Mouse (Mus musculus): ENCODE data around the gene Stard3.

Stard3 gene

DNA sequence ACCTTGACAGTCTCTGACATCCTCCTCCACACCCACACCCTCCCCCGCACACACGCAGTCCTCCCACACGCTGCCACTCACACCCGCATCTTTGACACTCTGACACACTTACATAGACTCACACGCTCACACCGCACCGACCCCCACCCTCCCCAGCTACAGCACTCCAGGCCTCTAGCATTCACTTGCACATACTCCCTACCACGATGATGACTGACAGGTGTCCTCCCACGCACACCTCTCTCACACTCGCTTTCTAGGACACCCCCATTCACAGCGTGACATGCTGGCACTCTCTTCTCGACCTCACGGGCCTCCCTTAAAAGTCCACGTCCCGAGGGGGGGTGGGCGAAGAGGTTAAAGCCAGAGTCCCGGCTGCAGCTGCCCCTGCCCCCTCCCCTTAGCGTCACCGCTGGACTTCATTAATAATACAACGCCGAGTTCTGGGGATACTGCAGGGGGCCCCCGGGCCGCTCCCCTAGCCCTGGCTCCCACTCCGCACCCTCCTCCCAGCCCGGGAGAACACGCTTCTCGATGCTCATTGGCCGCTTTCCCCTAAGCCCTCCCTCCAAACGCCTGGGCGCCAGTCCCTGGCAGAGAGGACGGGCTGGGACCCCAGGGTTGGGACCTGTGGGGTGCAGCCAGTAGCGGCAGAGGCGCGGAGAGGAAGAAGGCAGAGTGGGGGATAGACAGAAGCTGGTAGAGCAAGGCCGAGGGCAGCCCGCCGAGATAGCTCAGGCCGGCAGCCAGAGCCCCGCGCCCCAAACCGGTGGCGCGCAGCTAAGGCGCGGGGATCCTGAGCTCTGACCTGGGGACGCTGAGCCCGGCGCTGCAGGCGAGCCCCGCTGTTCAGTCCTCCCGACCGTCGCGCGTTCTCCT, 9.8 kb upstream of the Stard3 start, which contains the start of gene Ppp1r1b:
Gene Ppp1r1b, plus strand, starts transcription at position 322 of the 879 bp plus-strand sequence.
- peak; percentile 88 for DNase-seq

DNA sequence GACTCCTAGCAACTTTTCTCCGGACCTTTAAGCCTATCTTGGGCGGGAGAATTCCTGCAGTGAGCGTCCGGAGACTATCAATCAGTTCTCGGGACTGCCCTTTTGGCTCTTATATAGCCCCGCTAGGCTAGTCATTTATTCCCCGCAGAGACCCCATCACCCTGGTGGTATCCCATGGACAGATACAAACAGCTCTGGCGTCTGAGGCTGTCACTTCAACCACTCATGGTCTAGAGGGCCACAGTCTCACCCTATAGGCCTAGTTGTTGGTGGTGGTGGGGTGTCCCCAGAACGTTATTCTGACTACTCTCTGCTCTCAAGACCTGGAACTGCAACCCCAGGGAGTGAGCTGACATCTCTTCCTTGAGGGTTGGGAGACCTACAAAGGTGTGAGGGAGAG, 8.9 kb upstream of the Stard3 start:
- no peak for DNase-seq

DNA sequence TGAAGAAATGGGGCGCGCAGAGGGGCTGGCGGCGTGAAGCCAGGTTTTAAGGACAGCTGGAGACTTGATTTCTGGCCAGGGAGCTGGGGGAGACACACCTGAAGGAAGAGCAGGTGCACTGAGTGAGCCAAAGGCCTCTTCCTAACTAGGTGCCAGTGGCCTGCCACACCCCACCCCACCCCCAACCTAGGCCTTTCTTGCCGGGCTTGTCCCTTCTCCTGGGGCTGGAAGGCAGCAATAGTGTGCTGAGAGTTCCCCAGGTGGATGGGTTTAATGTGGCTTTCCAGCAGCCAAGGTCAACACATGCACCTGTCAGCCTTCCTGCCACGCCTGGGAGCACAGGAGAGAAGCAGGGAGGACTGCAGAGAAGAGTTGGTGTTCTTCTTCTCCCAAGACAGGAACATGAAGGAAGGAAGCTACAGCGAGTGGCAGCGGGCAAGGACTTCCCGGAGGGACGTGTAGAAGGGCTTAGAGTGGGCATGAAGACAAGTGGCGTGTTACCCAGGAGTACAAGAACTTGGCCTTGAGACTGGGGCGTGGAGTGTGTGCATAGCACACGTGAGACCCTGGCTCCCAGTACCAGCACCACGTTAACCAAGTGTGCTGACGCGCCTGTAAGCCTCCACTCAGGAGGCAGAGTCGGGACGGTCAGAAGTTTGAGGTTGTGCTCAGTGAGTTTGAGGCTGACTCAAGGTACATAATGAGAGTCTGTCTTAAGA, 5.7 kb upstream of the Stard3 start:
- DNase-seq: no peak

DNA sequence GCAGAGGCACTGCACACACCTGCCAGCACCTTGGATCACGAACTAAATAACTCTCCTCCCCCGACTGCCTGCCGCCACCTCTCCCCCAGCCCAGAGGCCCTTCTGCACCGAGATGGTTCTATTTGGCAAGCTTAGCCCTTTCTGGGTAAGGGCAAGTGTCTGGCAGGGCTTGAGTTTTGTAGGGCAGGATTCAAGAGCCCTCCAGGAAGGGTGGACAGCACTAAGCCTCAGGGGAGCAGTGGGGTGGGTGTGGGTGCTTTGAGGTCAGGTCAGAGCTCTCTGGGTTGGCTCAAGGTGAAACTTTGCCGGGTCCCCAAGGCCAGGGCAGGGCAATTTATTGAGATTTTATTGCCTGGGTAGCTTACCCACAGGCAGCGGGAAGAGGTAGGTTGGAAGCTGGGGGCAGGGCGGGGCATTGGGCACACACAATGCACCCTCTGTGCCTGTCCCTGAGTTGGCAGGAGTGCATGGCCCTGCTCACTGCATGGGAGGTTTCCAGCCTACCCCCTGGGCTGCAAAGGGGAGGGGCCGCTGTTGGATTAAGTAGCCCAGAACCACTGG, 4.4 kb upstream of the Stard3 start:
- peak; percentile 73 for DNase-seq

DNA sequence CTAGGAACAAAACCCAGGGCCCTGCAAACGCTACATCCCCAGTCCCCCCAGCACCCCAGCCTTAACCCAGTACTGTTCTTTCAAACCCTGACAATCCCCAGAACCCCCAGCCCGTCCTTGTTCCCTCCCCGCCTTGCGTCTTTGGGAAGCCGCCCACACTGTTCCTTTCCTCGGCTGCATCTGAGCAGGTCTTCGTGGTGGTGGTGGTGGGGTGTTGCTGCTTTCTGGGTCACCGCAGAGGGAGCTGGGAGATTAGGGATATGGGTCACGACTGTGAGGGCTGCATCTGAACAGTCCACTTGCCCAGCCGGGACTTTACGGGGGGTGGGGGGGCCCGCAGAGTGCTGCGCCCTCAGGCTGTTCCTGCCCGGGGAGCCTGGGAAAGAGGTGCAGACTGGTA, 3.7 kb upstream of the Stard3 start:
- peak; percentile 80 for DNase-seq

DNA sequence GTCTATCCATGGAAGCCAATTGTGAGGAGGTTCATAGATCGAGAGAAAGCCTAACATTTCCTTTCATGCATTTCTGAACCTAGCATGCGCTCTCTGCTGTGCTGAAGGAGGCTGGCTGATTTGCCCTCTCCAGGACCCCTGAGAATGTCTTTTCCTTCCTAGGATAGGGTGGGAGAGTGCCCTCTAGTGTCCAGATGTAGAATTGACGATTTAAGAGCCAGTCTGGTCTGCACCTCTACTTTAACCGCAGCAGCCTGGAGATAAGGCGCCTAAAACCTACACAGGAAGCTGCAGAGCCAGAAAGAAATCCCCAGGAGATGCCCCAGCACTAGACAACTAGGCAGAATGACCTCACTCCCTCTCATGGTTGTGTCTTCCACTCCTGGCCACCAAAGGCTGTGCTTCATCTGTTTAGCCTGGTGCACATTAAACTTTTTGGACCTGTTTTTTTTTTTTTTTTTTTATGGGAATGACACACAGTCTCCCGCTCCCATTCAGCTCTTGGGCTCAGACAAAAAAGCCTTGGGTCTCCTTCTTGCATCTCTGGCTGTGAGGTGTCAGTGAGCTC, 2.4 kb upstream of the Stard3 start:
- DNase-seq: peak; percentile 64

DNA sequence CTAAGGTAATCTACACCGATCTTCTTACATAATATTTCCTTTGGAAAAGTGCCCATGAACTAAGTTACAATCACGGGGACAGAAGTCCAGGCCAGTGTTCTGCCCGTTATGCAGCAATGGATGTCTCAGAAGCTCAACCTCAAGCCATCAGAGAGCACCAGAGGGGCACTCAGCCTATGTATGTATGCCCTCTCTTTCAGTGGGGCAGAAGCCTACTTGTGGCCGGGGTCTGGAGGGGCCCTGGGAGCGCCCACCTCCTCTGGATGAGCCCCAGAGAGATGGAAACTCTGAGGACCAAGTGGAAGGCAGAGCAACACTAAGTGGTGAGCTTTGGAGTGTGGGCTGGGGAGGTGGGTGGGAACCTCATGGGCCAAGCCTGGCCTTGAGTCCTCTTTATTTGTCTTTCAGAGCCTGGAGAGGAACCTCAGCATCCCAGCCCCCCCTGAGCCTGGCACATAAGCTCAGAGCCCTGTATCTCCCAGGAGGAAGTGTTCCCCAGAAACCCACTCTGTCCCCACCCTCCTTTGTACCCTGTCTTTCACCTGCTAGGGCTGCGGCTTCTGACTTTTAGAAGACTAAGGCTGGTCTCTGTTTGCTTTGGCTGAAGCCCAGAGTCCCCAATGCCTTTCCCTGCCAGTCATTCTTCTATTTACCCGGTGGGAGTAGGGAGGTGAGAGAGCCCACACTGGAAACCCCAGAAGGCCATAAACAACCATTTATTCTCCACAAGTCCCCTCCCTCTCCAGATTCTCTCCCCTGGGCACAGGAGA, 1.4 kb upstream of the Stard3 start:
- no peak for DNase-seq

DNA sequence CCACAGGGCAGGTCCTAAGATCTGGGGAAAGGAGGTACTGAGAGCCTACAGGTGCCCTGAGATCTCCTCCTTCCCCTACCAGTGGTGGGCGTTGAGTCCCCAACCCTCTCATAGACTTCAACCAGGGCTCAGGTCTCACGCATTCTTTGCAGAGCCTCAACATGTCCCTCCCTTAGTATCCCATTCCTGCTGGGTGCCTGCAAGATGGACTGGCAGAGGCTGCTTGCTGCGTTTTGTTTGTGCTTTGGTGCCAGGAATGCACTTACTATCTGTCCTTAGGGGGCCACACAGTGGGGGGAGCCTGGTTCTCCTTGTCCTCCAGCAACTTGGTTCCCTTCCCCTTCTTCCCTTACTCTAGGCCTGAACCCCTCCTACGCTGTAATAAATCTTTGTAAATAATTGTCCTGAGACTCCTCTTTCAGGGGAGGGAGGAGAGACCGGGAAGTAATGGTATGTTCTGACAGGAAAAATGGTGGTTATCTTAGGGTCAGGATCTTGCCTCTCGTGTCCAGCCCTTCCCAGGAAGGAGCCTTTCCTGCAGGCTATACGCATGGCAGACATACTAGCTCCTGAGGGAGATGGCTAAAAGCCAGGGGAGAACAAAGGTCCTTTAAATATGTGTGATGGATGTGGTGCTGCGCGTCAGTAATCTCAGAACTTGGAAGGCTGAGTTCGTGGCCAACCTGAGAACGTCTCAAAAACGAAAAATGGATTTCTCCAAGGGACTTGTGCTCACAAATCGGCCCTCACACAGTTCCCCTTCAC, 590 bp upstream of the Stard3 start:
- no peak for DNase-seq

DNA sequence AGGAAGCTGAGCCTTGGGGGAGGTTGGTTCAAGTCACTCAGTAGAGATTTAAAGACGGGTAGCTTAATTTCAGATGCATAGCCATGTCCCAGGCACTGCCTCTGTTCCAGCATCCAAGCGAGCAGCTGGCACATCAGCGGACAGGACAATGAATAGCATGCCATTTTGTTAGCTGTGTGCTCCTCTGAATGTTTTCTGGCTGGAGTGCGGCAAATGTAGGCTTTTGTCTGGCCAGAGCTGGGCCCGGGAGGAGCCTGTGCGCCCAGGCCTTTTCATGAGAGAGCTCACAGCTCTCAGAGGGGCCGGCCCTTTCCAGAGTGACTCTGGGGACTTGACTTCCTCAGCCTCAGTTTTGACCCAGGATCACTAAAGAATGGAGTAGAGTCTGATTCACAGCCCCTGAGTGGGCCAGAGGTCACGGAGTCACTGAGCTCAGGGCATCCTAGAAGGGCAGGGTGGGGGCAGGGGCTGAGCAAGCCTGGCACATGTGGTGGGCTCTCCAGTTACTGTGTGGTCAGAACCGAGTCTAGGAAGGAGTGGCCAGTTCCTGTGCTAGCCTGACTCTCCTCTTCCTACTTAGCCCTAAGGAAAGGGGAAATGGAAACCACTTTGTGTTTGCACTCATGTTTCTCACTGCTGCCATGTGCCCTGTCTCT, 2.8 kb downstream of the Stard3 start:
- no peak for DNase-seq

DNA sequence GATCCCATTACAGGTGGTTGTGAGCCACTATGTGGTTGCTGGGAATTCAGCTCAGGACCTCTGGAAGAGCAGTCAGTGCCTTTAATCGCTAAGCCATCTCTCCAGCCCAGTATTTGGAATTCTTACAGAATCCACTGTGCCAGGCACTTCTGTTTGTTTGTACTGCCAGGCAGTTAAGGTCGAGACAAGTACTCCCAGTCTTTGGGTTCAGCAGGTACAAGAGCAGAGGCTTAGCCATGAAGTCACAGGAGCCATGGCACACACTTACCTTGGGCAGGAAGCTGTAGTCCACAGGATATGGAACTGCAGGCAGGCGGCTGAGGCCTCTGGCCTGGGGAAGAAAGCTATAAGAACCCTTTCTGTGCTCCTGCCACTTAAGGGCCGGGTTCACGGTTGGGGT, 5.6 kb downstream of the Stard3 start:
- DNase-seq: no peak

DNA sequence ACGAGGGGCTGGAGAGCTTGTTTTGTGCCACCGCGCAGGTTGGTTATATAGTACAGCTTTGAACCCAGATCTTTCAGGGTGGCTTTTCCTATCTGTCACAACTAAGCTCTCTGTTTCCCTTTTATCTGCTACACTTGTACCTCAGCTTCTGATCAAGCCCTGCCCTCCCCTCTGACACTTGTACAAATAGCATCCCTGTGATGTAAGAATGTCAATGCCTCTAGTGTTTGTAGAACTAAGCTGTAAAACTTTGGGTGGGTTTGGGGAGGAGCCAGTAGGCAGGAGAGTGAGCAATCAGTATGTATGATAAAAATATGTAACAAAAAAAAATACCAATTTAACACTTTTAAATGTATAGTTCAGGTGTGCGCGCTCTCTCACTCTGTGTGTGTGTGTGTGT, 6.2 kb downstream of the Stard3 start:
- no peak for DNase-seq

DNA sequence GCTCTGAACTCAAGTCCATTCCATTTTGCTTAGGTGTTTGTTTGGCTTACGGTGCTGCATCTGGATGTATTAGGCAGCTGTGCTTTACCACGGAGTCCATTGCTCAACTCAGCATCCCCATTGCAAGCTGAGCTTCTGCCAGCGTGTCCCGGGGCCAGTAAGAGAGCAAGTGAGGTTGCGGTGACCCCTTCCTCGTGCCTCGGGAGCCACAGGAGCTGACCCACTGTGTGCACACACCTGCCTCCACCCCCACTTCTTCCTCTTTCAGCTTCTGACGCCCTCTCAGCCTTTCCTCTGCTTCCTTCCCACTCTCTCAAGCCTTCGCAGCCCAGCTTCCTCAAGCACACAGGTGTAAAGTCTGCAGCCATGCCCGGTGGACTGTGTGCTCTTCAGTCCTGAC, 8.1 kb downstream of the Stard3 start:
- no peak for DNase-seq

DNA sequence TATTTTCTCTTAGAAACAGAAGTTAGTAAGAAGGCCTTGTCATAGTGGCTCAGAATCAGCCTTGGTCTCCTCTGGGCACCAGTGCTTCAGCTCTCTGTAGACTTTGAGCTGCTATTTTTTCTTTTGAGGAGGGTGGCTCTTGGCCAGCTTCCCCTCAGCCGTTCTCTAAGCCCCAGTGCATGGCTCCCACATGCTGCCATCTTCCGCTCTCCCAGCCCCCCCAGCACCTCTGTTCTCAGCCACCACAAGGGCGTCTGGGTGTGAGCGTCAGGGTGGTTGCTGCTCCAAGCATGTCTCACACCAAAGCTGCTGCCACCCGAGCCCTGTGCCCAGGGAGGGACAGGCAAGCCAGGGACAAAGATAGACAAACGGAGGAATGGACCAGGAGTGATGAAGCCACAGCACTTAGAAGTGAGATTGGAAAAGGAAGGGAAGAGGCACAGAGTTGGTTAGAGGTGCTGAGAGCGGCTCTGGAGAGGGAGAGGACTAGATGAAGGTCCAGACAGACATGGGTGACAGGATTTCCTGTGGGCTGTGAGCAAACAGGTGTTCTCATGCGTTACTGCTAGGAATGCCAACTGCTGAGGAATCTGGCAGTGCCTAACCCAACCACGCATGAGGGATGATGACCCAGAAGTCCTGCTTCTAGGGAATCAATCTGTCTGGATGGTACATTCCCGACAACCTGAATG, 9.1 kb downstream of the Stard3 start:
- peak; percentile 73 for DNase-seq

DNA sequence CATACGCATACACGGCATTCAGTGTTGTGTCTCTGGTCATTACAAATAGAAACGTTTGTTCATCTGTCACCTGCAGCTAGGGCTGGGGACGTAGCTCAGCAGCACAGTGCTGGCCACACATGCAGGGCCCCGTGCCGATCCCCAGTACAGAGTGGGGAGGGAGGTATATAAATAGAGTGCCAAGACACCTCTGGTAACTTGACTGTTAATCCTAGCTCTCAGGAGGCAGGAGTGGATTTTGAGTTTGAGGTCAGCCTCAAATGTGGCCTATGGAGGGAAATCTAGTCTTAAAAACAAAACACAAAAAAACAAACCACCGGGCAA, 9.7 kb downstream of the Stard3 start:
- DNase-seq: no peak

DNA sequence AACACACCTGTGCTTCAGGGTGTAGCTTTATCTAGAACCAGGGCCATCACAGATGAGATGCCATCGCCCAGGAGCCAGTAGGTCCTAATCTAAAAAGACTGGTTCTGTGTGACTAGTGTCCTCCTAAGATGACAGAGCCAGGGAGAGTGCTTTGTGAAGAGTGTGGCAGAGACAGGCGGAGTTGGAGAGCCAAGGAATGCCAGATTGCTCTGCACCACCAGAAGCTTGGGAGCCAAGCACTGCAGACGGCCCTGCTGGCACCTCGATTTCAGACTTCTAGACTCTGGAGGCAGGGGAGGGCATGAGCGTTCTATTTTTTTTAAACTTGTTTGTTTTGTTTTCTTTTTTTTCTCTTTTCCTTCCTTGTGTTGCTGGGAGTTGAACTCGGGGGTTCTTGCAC, 11.2 kb downstream of the Stard3 start:
- no peak for DNase-seq

DNA sequence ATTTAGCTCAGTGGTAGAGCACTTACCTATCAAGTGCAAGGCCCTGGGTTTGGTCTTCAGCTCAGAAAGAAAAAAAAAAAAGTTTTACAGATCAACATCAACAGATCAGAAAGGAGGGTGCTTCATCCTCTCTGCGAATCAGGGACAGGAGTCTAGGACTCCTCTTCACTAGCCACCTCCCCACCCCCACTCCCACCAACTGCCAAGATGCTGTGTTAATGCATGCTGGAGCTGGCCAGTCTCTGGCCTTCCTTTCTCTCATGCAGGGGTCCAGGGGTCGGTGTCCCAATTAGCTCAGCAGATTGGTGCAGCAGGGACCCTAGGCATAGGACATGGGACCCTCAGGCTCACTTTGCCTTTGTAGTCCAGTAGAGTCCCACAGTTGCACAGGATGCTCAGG, 12.4 kb downstream of the Stard3 start:
- DNase-seq: no peak

DNA sequence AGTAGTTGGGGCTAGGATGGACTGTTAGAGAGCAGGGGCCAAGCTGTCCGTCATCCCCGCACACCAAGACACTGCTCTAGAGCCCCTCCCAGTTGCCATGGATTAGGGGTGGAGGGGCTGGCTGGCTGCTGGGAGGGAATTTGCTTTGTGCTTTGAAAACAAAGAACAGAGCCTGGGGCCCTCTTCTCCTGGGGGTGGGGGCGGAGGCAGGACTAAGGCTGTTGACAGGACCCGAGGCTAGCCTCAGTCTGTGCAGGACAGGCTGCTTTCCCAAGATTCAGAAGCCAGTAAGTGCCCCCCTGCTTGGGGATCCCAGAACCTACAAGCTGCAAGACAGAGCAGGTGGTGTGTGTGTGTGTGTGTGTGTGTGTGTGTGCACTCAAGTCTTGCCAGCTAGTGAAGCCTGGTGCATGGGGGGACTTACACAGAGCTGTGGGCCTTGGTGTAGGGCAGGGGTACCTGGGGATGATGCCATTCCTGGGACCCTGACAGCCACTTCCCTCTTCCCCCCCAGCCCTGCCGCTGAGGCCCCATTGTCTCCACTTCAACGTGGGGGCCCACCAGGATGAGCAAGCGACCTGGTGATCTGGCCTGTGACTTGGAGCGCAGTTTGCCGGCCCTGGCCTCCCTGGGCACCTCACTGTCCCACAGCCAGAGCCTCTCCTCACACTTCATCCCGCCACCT, 13.5 kb downstream of the Stard3 start:
- no peak for DNase-seq

DNA sequence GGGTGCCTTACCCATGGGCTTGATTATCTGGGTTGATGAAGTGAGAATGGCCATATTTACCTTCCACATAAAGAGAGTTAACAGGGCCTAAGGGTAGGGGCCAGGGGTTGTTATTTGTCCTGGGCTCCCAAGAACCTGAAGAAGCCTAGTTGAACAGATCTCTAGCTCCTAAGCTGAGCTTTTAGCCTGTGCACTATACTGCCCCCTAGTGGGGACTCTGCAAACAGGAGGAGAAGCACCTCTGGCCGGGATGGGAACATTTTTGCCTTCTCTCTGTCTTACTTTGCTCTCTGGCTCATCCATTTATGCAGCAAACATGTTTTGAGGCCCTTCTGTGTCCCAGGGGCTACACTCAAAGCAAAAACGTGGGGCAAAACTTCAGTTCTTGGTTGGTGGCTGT, 14.2 kb downstream of the Stard3 start:
- no peak for DNase-seq

DNA sequence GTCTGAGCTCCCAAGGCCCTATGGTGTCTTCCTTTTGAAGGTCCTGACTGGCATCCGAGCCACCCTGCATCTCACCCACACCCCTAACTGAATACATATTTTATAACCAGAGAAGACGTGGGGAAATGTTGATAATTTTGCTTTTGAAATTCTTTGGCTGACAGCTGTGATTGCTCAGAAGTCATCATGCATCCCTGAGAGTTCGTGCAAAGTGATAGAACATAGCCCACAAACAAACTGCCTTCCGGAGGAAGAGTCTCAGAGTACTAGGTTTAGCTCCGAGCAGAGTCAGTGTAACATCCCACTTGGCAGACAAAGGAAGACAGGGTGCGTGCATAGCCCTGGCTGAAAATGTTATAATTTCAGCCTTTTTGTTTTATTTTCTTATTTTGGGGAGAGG, 15.1 kb downstream of the Stard3 start:
- DNase-seq: no peak

DNA sequence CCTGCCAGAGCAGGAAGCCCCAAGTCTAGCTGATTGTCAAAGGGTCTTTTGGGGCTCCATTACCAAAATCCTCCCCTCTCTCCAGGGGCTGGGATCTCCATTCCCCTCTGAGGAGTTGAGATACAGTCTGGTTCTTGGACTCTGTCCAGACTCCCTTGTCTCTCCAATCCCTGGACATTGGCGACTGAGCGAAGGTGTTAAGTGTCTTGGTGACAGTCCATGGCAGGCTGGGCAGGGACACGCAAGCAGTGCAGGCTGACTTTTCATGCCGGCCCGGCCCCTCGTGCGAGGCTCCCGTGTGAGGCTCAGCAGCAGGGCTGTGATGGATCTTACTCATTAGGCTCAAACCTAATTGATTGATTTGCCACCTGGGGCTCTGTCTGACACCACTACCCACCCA, 16.1 kb downstream of the Stard3 start:
- no peak for DNase-seq

Measured in right cerebral cortex, adult 18-20 months (tissue).